Mouse (Mus musculus) neural tube, embryonic 14.5 days (tissue): Measurements from ENCODE around the gene Ap2m1. TPM values are rescaled to one million over a fixed set of nuclear protein-coding genes. Genes with fewer than 3 reads are reported as not detected.

Source experiments
- polyA plus RNA-seq: library from polyadenylated mRNA; unstranded; fragments of >200 nt; fragmentation: Nextera tagmentation; extraction: Ambion mirVana; gene quantifications from 2 replicates; pipeline ENCODE4 v1.2.1, GENCODE M21; 2014

The Ap2m1 gene
- polyA plus RNA-seq, 1 experiment from 2014 or later = 1,186 TPM

Other genes with a start within 250 kb of the Ap2m1 start
- 79.1 and 79.2 TPM in 2 replicates for gene Parl, start 233.1 kb upstream of the Ap2m1 start, polyA plus RNA-seq
- gene Cyp2ab1, start 210.1 kb upstream of the Ap2m1 start, polyA plus RNA-seq = not detected in 2 replicates
- gene Abcc5, start 109.1 kb upstream of the Ap2m1 start, polyA plus RNA-seq = 149 and 173 TPM in 2 replicates
- 84.9 and 108 TPM in 2 replicates for gene Eif2b5, start 36.7 kb upstream of the Ap2m1 start, polyA plus RNA-seq
- 39.7 and 40.6 TPM in 2 replicates for gene Dvl3, start 18.5 kb upstream of the Ap2m1 start, polyA plus RNA-seq
- gene Abcf3, start 13.1 kb downstream of the Ap2m1 start, polyA plus RNA-seq = 72.6 and 82.2 TPM in 2 replicates
- gene Vwa5b2, start 54.0 kb downstream of the Ap2m1 start, polyA plus RNA-seq = 27.1 and 40.4 TPM in 2 replicates
- 9.9 and 10.5 TPM in 2 replicates for gene Eef1akmt4, start 76.1 kb downstream of the Ap2m1 start, polyA plus RNA-seq
- gene Gm49333, start 76.1 kb downstream of the Ap2m1 start, polyA plus RNA-seq = not detected in 2 replicates
- gene Alg3, start 76.3 kb downstream of the Ap2m1 start, polyA plus RNA-seq = 43.7 and 44.6 TPM in 2 replicates
- 48.8 and 69.4 TPM in 2 replicates for gene Camk2n2, start 85.8 kb downstream of the Ap2m1 start, polyA plus RNA-seq
- 14.2 and 16.4 TPM in 2 replicates for gene Ece2, start 94.3 kb downstream of the Ap2m1 start, polyA plus RNA-seq
- gene Psmd2, start 116.2 kb downstream of the Ap2m1 start, polyA plus RNA-seq = 314 and 366 TPM in 2 replicates
- 112 and 134 TPM in 2 replicates for gene Eif4g1, start 132.8 kb downstream of the Ap2m1 start, polyA plus RNA-seq
- gene Fam131a, start 157.8 kb downstream of the Ap2m1 start, polyA plus RNA-seq = 42.5 and 48.2 TPM in 2 replicates
- 91.4 and 100 TPM in 2 replicates for gene Polr2h, start 182.2 kb downstream of the Ap2m1 start, polyA plus RNA-seq
- 30.7 and 31.3 TPM in 2 replicates for gene Clcn2, start 182.3 kb downstream of the Ap2m1 start, polyA plus RNA-seq
- gene Chrd, start 197.6 kb downstream of the Ap2m1 start, polyA plus RNA-seq = 6.6 and 7.0 TPM in 2 replicates
- gene Thpo, start 199.0 kb downstream of the Ap2m1 start, polyA plus RNA-seq = 0.99 and 1.6 TPM in 2 replicates